Mouse (Mus musculus): ENCODE data around the gene Ddb2.

- TF ChIP-seq POLR2A (IDR thresholded peaks at IDR 0.05; ENCODE audit: insufficient read depth, low read depth, low read length) (no peak), CTCF (IDR thresholded peaks at IDR 0.05; ENCODE audit: insufficient read depth, low read depth, low read length) (no peak)
These were observed 57.0 kb downstream of the Ddb2 start for GRCm38 (mm10) chr2:91179825-91180224.

All from olfactory bulb, adult 2 months (tissue).